Mouse (Mus musculus) stomach, embryonic 16.5 days (tissue): ENCODE measurements around the gene Ldah. TPM values are rescaled to one million over a fixed set of nuclear protein-coding genes. Genes with fewer than 3 reads are reported as not detected.

Experiments used
- ATAC-seq: fragments of 200-750 bp; cut with Nextera tagmentation; 2 replicates; pipeline ENCODE4 v1.8.0; 2017; ENCODE audit warnings: moderate number of reproducible peaks, moderate TSS enrichment; ENCODE audit not compliant: insufficient read depth, low FRiP score
- H3K27ac ChIP-seq: fragments of 300-500 bp; sonication (generic); 2 replicates; pipeline ENCODE4 v1.5.1; 2014; ENCODE audit warnings: low read length
- H3K27me3 ChIP-seq: fragments of 300-500 bp; sonication (generic); 2 replicates; pipeline ENCODE4 v1.6.1; 2014; ENCODE audit warnings: low read length, control low read depth, mixed read lengths; ENCODE audit not compliant: control insufficient read depth, insufficient read depth
- H3K36me3 ChIP-seq: fragments of 300-500 bp; sonication (generic); 2 replicates; pipeline ENCODE4 v1.6.1; 2014; ENCODE audit warnings: low read length; ENCODE audit not compliant: control insufficient read depth, insufficient read depth
- H3K4me1 ChIP-seq: fragments of 300-500 bp; sonication (generic); 2 replicates; pipeline ENCODE4 v1.6.1; 2014; ENCODE audit warnings: low read length, control low read depth, mixed read lengths; ENCODE audit not compliant: control insufficient read depth, insufficient read depth
- H3K4me2 ChIP-seq: fragments of 300-500 bp; sonication (generic); 2 replicates; pipeline ENCODE4 v1.6.1; 2014; ENCODE audit warnings: low read depth, low read length, mixed read lengths
- H3K4me3 ChIP-seq: fragments of 300-500 bp; sonication (generic); replicated peaks from 2 replicates; pipeline ENCODE4 v1.5.1; 2014; ENCODE audit warnings: mild to moderate bottlenecking, low read length
- H3K9ac ChIP-seq: fragments of 300-500 bp; sonication (generic); 2 replicates; pipeline ENCODE4 v1.6.1; 2014; ENCODE audit warnings: low read length
- H3K9me3 ChIP-seq: fragments of 300-500 bp; sonication (generic); replicated peaks from 2 replicates; pipeline ENCODE4 v1.6.1; 2016; ENCODE audit warnings: low read length, control low read depth; ENCODE audit not compliant: control insufficient read depth
- WGBS: fragments of 180-500 bp; shearing (Covaris S2); extraction: QIAGEN DNeasy Blood & Tissue Kit; methylation state at CpG from one replicate; pipeline ENCODE4 v1.1.7; 2014; 5-methylcytosine and 5-hydroxymethylcytosine counted together
- polyA plus RNA-seq: library from polyadenylated mRNA; unstranded; fragments of >200 nt; fragmentation: Nextera tagmentation; extraction: Ambion mirVana; gene quantifications from 2 replicates; pipeline ENCODE4 v1.2.1, GENCODE M21; 2015

The Ldah gene
- polyA plus RNA-seq, 1 experiment from 2014 or later = 56.6 TPM

GRCm38 (mm10) chr12:8320084-8320713, 112.3 kb downstream of the Ldah start:
- H3K4me1 ChIP-seq = peaks cover 4% of the 10 kb centered on the region; the same call in 1 of the 2 replicates
- no peaks in the 10 kb centered on the region for H3K9me3 ChIP-seq
- no peak overlapping the region for H3K4me3 ChIP-seq
- WGBS = 44% methylated on average over 5 of the region's 5 CpGs
- H3K27ac ChIP-seq = peak overlapping the region; percentile 34; the same call in 1 of the 2 replicates
- H3K27me3 ChIP-seq = no peaks in the 10 kb centered on the region
- 0 out of 2 replicates have a peak, but pooled peaks cover 5% of the 10 kb centered on the region for H3K36me3 ChIP-seq
- peak; percentile 35; the same call in 1 of the 2 replicates for ATAC-seq
- H3K4me2 ChIP-seq = no peak overlapping the region
- H3K9ac ChIP-seq = no peak overlapping the region

- Histone ChIP-seq H3K4me1 (peaks cover 4% of the 10 kb centered on the region; the same call in 1 of the 2 replicates), H3K4me3 (no peak overlapping the region), H3K27ac (no peak overlapping the region), H3K9ac (no peak overlapping the region), H3K4me2 (no peak overlapping the region), H3K36me3 (0 out of 2 replicates have a peak, but pooled peaks cover 5% of the 10 kb centered on the region), H3K27me3 (no peaks in the 10 kb centered on the region), H3K9me3 (no peaks in the 10 kb centered on the region)
- WGBS = 83% methylated on average over 10 of the region's 10 CpGs
- no peak for ATAC-seq
These were observed 113.6 kb downstream of the Ldah start for GRCm38 (mm10) chr12:8321506-8321905.

- Histone ChIP-seq H3K9me3 (no peaks in the 10 kb centered on the region), H3K4me3 (no peak overlapping the region), H3K27ac (no peak overlapping the region), H3K36me3 (peaks cover 5% of the 10 kb centered on the region; the same call in 1 of the 2 replicates), H3K27me3 (no peaks in the 10 kb centered on the region), H3K9ac (no peak overlapping the region), H3K4me2 (no peak overlapping the region), H3K4me1 (peaks cover 12% of the 10 kb centered on the region)
- WGBS = 84% methylated on average over 10 of the region's 10 CpGs
- no peak for ATAC-seq
These were observed 116.2 kb downstream of the Ldah start for GRCm38 (mm10) chr12:8324086-8324485.

- no peak overlapping the region for H3K4me3 ChIP-seq
- WGBS = 88% methylated on average over 13 of the region's 13 CpGs
- no peaks in the 10 kb centered on the region for H3K9me3 ChIP-seq
- H3K4me1 ChIP-seq = peaks cover 9% of the 10 kb centered on the region
- H3K9ac ChIP-seq = no peak overlapping the region
- peak overlapping the region; percentile 40; the same call in 1 of the 2 replicates for H3K27ac ChIP-seq
- H3K4me2 ChIP-seq = no peak overlapping the region
- H3K36me3 ChIP-seq = peaks cover 11% of the 10 kb centered on the region; the same call in 1 of the 2 replicates
- no peaks in the 10 kb centered on the region for H3K27me3 ChIP-seq
- ATAC-seq = no peak
These were observed 117.5 kb downstream of the Ldah start for GRCm38 (mm10) chr12:8325245-8325942.

GRCm38 (mm10) chr12:8325943-8326522, 118.1 kb downstream of the Ldah start:
- peaks cover 15% of the 10 kb centered on the region for H3K4me1 ChIP-seq
- peaks cover 11% of the 10 kb centered on the region; the same call in 1 of the 2 replicates for H3K36me3 ChIP-seq
- WGBS = 80% methylated on average over 17 of the region's 17 CpGs
- H3K9me3 ChIP-seq = no peaks in the 10 kb centered on the region
- no peak for ATAC-seq
- no peak overlapping the region for H3K4me3 ChIP-seq
- no peaks in the 10 kb centered on the region for H3K27me3 ChIP-seq
- no peak overlapping the region for H3K4me2 ChIP-seq
- peak overlapping the region; percentile 40 for H3K27ac ChIP-seq
- H3K9ac ChIP-seq = no peak overlapping the region; the same call in 1 of the 2 replicates

GRCm38 (mm10) chr12:8326825-8327674, 119.1 kb downstream of the Ldah start:
- 35% methylated on average over 17 of the region's 17 CpGs for WGBS
- peak; percentile 84 for ATAC-seq
- no peaks in the 10 kb centered on the region for H3K9me3 ChIP-seq
- H3K4me2 ChIP-seq = no peak overlapping the region
- peak overlapping the region; percentile 31; the same call in 1 of the 2 replicates for H3K27ac ChIP-seq
- H3K9ac ChIP-seq = peak overlapping the region; percentile 53
- peaks cover 25% of the 10 kb centered on the region for H3K4me1 ChIP-seq
- H3K27me3 ChIP-seq = no peaks in the 10 kb centered on the region
- no peak overlapping the region for H3K4me3 ChIP-seq
- H3K36me3 ChIP-seq = peaks cover 6% of the 10 kb centered on the region; the same call in 1 of the 2 replicates

- peaks cover 6% of the 10 kb centered on the region; the same call in 1 of the 2 replicates for H3K36me3 ChIP-seq
- no peak overlapping the region for H3K4me2 ChIP-seq
- ATAC-seq = no peak
- H3K27ac ChIP-seq = peak overlapping the region; percentile 31; the same call in 1 of the 2 replicates
- H3K4me1 ChIP-seq = peaks cover 28% of the 10 kb centered on the region
- H3K4me3 ChIP-seq = no peak overlapping the region
- H3K9me3 ChIP-seq = no peaks in the 10 kb centered on the region
- H3K27me3 ChIP-seq = no peaks in the 10 kb centered on the region
- 85% methylated on average over 1 of the region's 1 CpGs for WGBS
- peak overlapping the region; percentile 53 for H3K9ac ChIP-seq
These were observed 119.8 kb downstream of the Ldah start for GRCm38 (mm10) chr12:8327675-8328053.

GRCm38 (mm10) chr12:8329236-8329635, 121.3 kb downstream of the Ldah start:
- Histone ChIP-seq H3K36me3 (peaks cover 6% of the 10 kb centered on the region; the same call in 1 of the 2 replicates), H3K4me1 (peaks cover 28% of the 10 kb centered on the region), H3K4me3 (no peak overlapping the region), H3K9me3 (no peaks in the 10 kb centered on the region), H3K4me2 (no peak overlapping the region), H3K27me3 (no peaks in the 10 kb centered on the region), H3K9ac (no peak overlapping the region), H3K27ac (no peak overlapping the region)
- WGBS = 96% methylated on average over 7 of the region's 7 CpGs
- no peak for ATAC-seq
